Mouse (Mus musculus): ENCODE data around the gene Taar4.

The Taar4 gene

GRCm38 (mm10) chr10:24007034-24007433 is 46.7 kb downstream of the Taar4 start:
- no peak for DNase-seq (ENCODE audit: low spot score in 2 of 2)

GRCm38 (mm10) chr10:24008143-24008542 is 47.8 kb downstream of the Taar4 start:
- no peak for DNase-seq (ENCODE audit: low spot score in 2 of 2)
